In genomic region chr16:92336280-92336679, GRCm38 (mm10) we compare ENCODE assay signal across 8 mouse cellular contexts. TPM values are rescaled to one million over a fixed set of nuclear protein-coding genes. Genes with fewer than 3 reads are reported as not detected.
A peak's percentile ranks its signal among the peaks of the same experiment; 100 is the strongest.
DNase-seq lines count a peak whose midpoint lies in the region.

No protein-coding gene starts in this region.

- peak; percentile 60 for DNase-seq in MN1 (ENCODE audit: low spot score)
- DNase-seq in c-Kit-negative CD71-positive TER-119-positive erythroid progenitor cells, embryonic 14.5 days (ENCODE audit: low read depth, low spot score): peak; percentile 28
- DNase-seq in fibroblast of lung, adult 2 months (ENCODE audit: low read depth): peak; percentile 43
- peak; percentile 88 for DNase-seq in heart, postnatal 4 days
- peak; percentile 38 for DNase-seq in layer of hippocampus, adult 9-11 months
- DNase-seq in lung, postnatal 4 days: peak; percentile 82 to 86
- DNase-seq in right cerebral cortex, postnatal 10 days (ENCODE audit: low spot score in 2 of 2): peak; percentile 70 to 81
- DNase-seq in urinary bladder, postnatal 25 days (ENCODE audit: low spot score): peak; percentile 71

RNA-seq across cellular contexts. Expression of gene Fam243, which starts 15.0 kb away (rescaled TPM):
- total RNA-seq in heart, postnatal 4 days (2021): 1 to 10 TPM in 1 of 2 experiments, under 1 TPM in 1; 0.68 to 1.0 TPM

RNA-seq across cellular contexts. Expression of gene Kcne1, which starts 23.0 kb away (rescaled TPM):
- 100 to 1,000 TPM; 317 to 359 TPM for total RNA-seq in heart, postnatal 4 days (2021)

RNA-seq across cellular contexts. Expression of gene Smim11, which starts 35.2 kb away (rescaled TPM):
- 10 to 100 TPM; 43.6 to 44.9 TPM for total RNA-seq in heart, postnatal 4 days (2021)

RNA-seq across cellular contexts. Expression of gene Kcne2, which starts 44.1 kb away (rescaled TPM):
- total RNA-seq in heart, postnatal 4 days (2021): under 1 TPM; 0.25 to 0.43 TPM

Comparison
In these comparisons a context has a peak if more than half of its experiments do, and no peak if none do; other contexts are left out.
1. Peak in every context shown above with its lines: DNase-seq.
2. DNase-seq: peak in every context shown above with its lines; median percentile 88 in heart, postnatal 4 days; 84 in lung, postnatal 4 days; 76 in right cerebral cortex, postnatal 10 days; 71 in urinary bladder, postnatal 25 days; 60 in MN1; 43 in fibroblast of lung, adult 2 months; 38 in layer of hippocampus, adult 9-11 months; 28 in c-Kit-negative CD71-positive TER-119-positive erythroid progenitor cells, embryonic 14.5 days.